Mouse (Mus musculus): ENCODE measurements at regions not wholly inside any gene's neighbourhood (a gene's known extent, or its start where the extent isn't known, plus 50 kb on each side); places are given as distances from the start of the nearest gene placed in this dataset.

DNA sequence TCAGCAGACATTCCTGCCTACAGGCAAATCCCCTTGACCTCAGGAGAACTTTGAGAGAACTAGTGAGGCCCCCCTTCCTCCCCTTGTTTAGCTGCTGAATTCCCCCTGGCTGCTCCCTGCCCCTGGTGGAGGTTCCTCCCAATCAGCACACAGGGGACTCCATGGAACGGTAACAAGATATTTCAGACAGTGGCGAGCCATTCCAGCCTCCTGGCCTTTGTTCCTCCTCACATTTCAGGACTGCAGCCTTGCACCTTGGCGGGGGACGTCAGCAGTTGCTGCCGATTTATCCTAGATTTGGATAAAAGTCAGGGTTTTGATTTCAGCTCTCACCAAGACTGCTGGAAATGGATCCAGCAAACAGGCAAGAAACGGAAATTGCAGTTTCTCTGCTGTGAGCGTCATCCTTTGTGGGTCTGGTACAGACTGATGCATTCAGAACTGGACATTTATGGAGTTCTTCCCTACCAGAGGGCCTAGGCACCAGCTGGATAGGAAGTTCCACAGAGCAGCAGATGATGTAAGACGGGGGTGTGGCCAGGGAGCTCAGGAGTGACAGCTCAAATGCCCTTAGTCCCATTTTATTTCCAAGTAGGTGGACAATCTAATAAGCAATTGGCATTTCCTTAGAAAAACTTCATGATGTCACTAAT lies 222.3 kb downstream of the Mex3b start:
- no peak for TF ChIP-seq CTCF (IDR thresholded peaks at IDR 0.05; ENCODE audit: borderline replicate concordance, extremely low read depth, insufficient read depth, insufficient read length)
- TF ChIP-seq POLR2A (IDR thresholded peaks at IDR 0.05; ENCODE audit: borderline replicate concordance, extremely low read depth, insufficient read depth, insufficient read length, poor library complexity, severe bottlenecking), result no peak

Data from brain, embryonic 14.5 days (tissue).